Mouse (Mus musculus) embryo, embryonic 10 days (tissue): ENCODE data around the gene Etnk2.
"Not testable (repeated sequence)": the region's sequence is repeated elsewhere in the genome, so short reads cannot be mapped to it uniquely, and the experiment has no call there.

Source experiments
- DNase-seq: peaks from one replicate; pipeline ENCODE4 v3.0.0-alpha.2; 2015; ENCODE audit warnings: low spot score

Gene Etnk2

DNA sequence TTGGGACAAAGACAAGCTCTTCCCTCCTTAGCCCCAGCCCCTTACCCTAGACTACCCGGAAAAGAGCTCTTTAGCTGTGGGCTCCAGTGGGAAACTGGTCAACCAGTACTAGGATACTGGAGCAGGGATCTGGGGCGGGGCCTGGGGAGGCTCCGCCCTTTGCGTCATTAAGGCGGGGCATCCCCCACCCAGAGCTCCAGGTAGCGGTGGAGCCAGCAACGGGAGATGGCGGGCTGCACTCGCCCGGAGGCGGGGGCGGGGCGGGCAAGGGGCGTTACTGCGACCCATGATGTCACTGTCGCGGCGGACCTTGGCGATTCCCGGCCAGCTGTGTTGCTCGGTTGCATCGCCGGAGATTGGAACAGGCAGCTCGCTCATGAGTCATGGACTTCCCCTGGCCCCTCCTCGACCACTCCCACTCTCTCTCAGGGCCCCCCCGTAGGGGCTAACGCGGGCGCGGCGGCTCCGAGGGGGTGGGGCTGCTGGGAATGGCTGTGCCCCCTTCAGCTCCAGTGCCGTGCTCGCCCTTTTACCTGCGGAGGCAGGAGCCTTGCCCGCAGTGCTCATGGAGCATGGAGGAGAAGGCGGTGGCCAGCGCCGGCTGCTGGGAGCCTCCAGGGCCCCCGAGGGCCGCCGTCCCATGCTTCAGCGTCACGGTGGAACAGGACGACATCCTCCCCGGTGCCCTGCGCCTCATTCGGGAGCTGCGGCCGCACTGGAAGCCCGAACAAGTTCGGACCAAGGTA, at the start of gene Etnk2:
Gene Etnk2 (plus strand): TSS at position 297 of the 746 bp plus-strand sequence.
- peak; percentile 83 for DNase-seq

DNA sequence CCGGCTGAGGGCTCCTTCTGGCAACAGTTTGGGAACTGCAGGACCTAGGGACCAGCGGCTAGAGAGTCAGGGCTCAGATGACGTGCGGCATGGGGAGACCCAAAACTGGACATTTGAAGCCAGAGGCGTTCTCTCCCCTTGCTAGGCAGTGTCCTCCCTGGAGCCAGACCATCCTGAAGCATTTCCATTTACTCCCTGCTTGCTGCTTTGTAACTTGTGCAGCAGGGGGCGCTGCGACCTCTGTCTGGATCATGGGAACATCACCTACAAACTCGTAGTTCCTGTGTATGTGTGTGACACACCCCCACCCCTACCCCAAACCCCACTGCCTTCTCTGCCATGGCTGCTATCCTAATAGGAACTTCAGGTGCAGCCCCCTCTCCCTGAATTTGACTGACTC, 49.0 kb upstream of the Etnk2 start:
- peak; percentile 88 for DNase-seq

DNA sequence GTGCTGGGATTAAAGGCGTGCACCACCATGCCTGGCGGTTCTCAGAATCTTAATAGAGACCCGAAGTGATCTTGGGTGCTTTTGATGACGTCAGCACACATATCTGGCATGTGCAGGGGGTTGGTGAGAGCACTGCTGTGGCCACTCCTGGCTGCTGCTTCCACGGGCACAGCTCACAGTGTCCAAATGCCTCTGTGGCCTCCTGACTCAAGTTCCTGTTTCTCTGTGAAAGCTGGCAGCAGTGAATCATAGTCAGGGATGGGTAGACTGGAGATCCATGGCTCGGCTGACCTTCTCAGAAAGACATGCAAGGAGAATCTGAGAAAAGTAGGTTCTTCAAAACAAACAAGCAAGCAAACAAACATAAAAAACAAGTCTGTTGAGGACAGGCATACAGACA, 47.6 kb upstream of the Etnk2 start:
- no peak for DNase-seq

DNA sequence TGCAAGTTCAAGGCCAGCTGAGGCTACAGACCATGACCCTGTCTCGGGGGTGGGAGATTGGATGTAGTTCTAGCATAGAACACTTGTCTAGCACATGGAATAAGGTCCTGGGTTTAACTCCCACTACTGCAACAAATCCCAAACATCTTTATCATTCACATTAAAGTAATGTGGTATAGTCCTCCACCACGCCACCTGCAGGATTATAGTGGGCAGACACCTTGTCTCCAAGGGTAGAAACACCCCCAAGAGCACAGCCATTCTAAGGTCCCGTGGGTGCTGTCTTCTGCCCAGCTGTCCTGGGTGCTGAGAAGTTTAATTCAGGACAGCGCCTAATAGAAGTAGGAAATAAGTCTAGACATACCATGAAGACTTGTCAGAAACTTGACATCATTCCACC, 46.8 kb upstream of the Etnk2 start:
- DNase-seq: no peak

DNA sequence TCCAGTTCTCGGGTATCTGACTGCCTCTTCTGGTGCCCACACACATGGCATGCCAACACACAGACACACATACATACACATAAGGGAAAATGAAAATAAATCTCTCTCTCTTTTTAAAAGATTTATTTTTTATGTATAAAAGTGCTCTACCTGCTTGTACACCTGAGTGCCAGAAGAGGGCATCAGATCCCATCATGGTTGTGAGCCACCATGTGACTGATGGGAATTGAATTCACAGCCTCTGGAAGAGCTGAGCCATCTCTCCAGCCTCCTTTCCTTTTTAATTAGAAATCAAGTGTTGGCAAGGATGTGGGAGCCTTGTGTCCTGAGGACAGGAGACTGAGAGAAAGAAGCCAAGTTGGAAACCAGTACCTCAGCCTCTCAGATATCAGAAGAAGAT, 46.2 kb upstream of the Etnk2 start:
- no peak for DNase-seq

DNA sequence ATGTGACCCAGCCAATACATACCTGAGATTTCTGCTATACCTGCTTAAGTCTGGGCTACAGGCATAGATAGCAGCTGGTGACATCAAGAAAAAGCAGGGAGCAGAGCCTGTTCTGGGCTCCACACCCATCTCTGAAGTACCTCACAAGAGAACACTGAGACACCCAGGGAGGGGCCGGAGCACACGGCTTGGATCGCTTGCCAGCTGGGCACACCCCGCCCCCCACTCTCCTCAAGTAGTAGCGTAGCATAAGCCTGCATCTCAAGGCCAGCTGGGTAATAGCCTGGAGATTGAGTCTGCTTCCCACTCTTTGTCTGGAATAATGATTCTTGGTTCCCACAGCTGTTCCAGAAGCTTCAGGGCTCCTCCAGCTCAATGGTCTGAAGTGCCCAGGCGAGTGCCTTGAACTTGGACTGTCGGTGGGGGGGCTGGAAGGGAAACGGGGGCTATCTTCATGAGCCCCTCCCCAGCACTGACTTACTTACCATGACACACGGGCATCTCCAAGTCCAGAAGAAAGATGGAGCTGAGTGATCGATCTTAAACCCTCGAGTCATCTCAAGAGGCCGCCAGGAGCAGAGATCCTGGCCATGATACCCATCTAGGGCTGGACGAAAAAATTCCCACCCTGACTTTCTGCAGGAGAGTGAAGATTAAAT, 42.0 kb upstream of the Etnk2 start, which contains the start of gene Kiss1:
Gene Kiss1 (plus strand): TSS at position 609 of the 659 bp plus-strand sequence.
- DNase-seq: no peak

DNA sequence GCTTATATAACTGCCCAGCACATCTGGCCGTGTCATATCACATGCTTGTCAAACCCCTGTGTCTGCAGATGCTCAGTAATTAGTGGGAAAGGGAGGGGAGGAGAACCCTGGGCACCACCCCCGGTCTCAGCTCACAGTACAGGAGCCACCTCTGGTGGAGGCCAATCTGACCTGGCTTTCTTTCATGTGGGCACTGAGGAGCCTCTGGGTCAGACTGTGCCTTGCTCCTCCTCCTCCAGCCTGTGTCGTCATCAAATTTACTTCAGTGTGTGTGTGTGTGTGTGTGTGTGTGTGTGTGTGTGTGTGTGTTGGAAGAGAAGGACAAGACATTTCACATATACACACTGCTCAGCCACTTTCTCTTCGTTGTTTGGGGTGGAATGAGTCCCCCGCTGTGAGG, 40.0 kb upstream of the Etnk2 start:
- DNase-seq: no peak

DNA sequence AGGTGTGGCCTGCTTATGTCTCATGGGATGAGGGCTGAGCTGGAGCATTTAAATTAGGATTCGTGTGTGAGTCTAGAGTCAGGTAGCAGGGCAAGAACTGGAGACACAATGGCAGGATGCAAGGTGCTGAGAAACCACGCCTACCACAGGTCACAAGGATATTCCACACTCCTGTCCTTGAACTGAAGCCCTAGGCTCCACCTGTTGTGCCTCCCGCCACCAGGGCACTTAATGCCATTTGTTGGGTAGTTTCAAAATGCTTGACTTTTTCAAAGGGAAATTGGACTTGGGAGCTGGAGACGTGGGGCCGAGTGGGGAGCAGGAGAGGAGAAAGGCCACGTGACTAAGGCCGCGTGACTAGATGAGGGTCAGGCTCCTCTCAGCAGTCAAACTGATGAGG, 37.4 kb upstream of the Etnk2 start:
- no peak for DNase-seq

DNA sequence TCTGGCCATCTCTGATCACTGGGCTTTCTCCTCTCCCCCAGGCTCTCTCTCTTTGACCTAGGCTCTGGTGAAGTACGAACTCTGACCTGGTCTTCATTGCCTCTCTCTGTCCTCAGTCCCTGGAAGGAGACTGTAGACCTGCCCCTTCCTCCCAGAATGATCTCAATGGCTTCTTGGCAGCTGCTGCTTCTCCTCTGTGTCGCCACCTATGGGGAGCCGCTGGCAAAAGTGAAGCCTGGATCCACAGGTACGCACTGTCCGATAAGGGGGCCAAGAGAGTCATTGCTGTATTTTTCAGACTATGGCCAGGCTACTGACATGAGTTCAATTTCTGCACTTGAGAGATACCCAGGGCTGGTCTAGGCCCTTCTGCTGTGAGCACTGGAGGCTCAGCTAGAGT, 36.3 kb upstream of the Etnk2 start:
- DNase-seq: no peak

DNA sequence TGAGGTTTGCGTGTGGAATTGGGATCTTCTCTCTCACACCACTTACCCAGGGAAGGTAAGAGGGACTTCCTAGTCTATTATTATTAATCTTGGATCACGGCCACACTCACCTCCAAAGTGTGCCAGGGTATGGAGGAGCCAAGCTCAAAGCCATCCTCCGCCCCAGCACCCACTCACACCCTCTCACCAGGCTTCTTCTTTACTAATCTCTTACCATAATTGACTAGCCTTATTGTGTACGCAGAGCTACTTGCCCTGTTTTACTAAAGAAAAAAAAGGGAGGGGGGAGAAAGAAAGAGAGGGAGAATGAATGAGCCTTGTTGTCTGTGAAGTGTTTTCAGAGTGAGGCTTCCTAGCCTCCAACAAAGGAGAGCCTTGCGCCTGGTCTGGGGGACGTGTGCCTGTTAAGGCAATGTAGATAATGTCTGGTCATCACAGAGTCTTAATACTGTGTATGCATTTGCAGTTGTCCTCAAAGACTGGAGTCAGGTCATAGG, 35.0 kb upstream of the Etnk2 start:
- no peak for DNase-seq

DNA sequence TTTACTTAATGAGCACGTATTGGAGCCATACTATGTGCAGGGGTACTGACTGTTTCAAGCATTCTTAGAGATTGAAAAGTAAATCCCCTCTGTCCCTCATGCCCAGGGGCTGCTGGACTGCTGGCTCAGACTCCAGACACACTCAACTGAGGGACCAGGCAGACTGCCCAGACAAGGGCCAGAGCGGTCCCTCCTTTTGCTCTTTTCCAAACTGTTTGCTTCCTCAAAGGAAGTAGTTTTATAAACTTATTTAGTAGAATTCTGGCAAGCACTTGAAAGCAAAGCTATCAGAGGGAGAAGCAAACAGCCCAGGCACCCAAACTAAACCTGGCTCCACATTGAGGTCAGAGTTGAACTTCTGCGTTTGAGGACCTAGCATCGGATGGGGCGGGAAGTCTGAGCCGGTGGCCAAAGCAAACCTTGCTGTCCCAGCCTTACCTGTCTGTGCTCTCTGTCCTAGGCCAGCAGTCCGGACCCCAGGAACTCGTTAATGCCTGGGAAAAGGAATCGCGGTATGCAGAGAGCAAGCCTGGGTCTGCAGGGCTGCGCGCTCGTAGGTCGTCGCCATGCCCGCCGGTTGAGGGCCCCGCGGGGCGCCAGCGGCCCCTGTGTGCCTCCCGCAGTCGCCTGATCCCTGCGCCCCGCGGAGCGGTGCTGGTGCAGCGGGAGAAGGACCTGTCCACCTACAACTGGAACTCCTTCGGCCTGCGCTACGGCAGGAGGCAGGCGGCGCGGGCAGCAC, 34.3 kb upstream of the Etnk2 start:
- DNase-seq: peak; percentile 17

DNA sequence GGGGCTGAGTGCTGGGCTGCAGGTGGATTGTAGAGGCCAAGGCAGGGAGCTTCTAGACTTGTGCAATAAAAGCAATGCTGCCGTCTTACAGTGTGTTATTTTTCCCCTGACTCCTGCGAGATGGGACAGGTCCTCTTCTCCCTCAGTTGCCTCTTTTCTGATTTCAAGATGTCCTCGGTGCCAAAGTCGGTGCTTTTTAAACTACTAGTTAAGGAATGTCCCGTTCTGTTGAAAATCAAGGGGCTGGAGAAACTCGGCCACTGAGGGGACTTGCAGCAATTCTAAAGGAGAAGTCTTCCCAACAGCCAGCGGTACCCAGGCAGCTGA, 33.8 kb upstream of the Etnk2 start:
- DNase-seq: no peak

DNA sequence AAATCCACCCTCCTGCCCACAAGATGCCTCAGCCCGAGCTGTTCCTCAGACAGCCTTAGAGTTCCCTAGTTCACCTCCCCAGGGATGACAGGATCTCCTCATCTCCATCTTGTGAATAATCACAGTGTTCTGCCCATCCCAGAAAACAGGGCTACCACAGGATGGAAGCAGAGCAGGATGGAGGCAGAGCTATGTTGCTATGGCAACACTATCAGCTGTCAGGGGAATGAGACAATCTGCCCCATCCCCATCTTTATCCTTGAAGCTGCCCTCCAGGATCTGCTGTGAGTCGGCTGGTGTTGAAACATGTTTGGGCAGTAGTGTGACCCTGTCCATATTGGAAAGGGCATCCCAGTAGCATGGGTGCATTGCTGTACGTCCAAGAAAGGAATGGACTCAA, 32.2 kb upstream of the Etnk2 start:
- DNase-seq: no peak

DNA sequence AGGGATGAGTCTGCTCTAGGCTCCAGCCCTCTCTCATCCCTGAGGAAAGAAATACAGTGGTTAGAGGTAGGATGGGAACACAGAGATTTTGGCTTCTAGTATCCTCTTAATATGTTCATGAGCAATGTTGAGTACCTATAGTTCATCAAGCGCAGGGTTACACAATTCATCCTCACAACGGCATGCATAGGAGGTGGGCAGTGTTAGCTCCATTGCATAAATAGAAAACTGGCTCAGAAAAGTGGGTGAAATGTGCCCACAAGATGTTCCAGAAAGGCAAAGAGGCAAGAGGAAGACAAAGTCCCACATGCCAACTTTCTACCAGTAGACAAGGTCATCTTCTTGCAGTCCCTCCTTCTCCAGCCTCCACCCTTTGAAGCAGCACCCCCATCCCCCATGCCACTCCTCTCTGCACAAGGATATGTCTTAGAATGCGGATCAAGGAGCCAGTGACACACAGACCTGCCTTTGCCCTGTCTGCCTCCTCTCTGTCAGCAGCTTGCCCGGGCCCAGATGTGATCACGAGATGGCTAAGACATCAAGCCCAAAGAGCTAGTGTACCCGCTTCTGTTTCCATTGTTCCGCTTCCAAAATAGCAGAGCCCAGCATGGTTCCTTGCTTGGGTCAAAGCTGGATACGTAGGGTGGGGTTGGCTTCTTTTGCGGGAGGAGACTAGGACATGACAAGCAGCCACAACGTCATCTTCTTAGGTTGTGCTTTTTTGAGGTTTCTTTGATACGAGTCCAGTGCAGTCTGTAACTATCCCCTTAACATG, 30.5 kb upstream of the Etnk2 start:
- DNase-seq: no peak

DNA sequence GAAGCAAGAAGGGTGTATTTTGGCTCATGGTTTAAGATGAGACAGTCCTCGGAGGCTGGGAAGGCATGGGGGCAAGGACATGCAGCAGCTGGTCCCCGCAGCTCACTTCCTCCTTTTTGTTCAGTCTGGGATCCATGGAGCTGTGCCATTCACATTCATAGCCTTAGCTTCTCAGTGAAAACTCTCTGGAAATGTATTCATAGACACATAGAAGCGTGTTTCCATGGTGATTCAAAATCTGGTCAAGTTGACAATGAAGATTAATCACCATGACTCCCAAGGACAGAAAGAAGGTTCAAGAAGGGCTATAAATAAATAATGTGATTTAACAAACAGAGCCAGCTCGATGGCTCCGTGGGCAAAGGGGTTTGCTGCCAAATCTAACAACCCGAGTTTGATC, 29.4 kb upstream of the Etnk2 start:
- DNase-seq: no peak

DNA sequence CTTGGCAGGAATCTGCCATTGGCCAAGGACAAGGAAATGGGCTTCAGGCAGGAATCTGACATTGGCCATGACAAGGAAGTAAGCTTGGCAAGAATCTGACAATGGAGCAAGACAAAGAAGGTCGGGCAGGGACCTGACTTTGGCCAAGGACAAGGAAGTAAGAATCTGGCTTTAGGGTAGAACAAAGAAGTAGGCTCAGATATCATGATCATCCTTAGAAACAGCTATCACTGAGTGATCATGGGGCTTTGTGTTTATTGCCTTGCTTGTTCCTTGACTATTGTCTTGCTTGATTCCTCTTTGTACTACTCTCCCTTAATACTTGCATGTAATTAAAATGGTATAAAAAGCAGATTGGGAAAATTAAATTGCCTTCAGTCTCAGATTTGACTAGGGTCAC, 23.0 kb upstream of the Etnk2 start:
- not testable (repeated sequence) for DNase-seq

DNA sequence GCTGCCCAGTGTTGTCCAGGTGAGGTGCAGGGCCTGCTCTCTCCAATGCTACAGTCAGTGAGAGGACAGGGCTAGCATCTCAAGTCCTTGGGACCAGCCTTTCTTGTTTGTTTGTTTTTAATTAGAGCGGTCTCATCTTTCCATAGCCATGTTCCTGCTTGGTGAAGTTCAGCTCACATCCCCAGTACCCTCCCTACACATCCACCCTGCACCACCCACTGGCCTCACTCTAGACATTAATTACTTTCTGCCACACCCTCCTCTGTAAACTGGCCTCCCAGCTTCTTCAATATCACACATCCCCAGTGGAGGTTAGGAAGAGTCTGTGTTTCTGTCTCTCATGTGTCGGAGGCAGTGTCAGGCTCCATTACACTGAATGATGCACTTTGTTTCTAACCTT, 19.0 kb upstream of the Etnk2 start:
- no peak for DNase-seq

DNA sequence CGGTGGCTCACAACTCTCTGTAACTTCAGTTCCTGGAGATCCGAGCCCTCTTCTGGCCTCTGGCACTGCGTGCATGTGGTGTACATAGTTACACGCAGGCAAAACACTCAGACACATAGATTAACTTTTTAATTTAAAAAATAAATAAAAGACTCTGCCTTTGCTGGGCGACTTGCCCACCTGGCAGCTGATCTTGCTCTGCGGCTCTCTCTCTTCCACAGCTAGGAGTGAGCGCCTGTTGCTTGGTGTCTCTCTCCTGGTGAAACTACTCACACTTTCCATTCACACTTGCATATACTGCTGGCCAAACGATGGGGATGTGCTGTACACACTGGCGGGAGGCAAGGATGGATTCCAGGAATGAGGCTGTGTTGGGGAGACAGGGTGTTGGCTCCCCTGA, 16.8 kb upstream of the Etnk2 start:
- DNase-seq: no peak

DNA sequence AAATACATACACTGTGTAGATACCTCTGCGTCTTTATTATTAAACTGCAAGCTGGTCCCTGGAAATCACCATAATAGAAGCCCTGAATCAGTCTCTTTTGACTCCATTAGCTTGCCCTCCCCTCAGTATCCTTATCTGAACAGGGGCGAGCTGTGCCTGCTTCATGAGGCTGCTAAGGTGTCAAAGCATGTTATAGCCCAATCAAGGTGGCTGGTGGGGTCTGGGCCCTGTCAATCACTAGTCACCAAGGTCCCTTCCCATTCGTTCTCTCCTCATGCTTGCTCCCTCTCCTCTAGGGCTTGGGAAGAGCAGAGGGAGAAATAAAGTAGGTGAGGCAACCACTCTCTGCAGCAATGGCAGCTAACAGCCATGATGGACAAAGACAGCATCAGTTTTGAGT, 16.1 kb upstream of the Etnk2 start:
- no peak for DNase-seq

DNA sequence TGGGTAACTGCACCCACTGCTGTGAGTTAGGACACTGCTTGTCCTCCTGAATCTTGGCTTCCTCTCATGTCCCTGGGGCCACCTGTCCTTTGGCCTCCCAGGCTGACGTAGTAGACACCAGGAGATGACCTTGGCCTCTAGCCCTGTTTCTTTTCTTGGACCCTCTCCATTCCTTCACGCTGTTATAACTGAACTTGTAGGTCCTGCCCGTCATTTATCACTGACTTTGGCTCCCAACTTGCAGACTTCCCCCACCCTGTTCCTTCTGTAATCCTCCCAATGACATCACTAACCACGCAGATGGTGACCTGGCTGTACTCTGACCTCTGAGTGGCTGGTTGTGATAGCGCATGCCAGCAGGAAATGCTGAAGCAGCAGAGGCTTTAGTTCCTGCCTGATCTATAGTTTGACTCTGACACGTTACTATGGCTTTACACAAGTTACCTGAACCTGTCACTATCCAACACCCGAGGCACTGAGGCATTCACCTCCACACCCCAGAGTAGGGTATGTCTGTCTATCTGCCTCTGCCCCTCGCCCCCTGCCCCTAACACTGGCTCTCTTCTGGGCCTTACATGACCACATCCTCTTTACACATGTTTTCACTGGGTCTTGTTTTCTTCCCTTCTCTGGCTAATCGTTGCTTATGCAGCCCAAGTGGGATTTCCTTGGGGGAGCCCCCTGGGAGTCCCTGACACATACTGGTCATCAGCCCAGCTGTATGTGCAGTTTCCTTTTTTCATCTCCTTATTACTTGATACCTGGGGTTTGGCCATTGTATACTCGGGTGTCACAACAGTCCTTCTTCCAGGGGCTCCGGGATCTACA, 15.5 kb upstream of the Etnk2 start:
- no peak for DNase-seq

DNA sequence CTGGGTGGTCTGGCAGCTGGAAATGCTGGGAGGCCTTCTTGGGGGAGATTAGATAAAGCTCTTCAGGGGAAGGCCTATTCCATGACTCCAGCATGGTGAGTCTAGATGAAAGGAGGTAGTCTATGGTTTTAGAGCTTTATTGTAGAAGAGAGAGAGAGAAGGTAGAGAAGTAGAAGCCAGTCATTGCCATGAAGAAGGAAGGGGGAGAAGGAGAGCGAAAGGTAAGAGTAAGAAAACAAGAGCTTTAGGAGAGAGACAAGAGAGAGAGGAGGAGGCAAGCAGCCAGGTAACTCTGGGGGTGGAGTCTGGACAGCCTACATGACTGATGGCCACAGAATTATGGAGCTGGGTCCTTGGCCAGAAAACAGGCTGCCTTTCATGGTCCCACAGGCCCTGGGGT, 13.2 kb upstream of the Etnk2 start, which contains the start of gene Ren1:
Gene Ren1 (plus strand): TSS at position 301 of the 400 bp plus-strand sequence.
- no peak for DNase-seq
